Mouse (Mus musculus) neutrophil, adult 5-6 weeks (primary cell): ENCODE measurements at regions not wholly inside any gene's neighbourhood (a gene's known extent, or its start where the extent isn't known, plus 50 kb on each side); places are given as distances from the start of the nearest gene placed in this dataset.

ENCODE experiments used
- ATAC-seq: fragments of 151-379, 151-347 bp; 2 replicates; pipeline ENCODE4 v1.8.0; 2017; ENCODE audit warnings: mild to moderate bottlenecking, moderate TSS enrichment; ENCODE audit not compliant: insufficient number of reproducible peaks, poor library complexity, low FRiP score, severe bottlenecking; ENCODE audit errors: extremely low read depth

DNA sequence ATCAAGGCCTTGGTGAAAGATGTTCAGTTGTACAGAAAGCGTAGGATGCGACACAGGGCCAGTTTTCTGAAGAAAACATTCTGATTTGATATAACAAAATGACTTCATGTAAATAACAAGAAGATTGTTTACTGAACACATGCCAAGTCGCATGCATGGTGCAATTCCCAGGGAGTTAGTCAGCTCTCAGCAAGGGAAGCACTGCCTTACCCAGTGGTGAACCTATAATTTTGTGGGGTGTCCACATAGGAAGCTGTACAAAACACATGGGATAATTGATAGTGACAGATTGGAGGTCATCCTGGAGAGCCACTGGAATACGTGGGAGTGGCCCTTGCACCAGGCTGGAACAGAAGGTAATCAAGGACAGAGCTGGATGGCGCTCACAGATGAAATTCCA lies 79.0 kb upstream of the Krr1 start:
- ATAC-seq = no peak

DNA sequence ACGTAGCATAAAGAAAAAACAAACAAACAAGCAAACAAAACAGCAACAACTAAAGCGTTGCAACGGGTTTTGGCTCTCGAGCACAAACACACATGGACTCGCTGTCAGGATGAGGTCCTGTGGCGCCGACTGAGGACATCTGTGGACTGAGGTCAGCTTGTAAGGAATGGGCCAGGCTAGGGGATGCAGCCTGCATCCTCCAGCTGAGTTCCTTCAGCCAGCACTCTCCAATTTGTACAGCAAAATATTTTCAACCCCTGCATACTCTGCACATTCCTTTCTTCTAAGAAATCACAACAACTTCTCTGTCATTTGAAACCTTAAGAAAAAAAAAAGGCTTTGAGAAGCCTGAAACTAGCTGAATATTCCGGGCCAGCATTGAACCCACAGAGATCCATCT lies 78.5 kb upstream of the Krr1 start:
- no peak for ATAC-seq

DNA sequence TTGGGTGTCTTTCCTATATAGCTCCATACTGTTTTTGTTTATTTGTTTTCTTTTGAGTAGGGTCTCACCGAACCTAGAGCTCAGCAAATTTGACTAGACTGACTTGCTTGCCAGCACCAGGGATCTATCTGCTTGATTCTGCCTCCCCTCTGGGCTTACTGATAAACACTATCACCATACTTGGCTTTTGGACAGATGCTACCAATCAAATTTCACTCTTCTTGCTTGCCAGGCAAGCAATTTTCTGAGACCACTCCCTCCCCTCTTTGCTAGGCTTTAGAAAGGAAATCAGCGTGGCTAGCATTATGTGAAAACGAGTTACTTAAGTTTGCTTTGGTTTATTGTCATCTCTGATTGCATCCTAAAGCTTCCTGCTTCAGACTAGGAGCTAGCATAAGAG lies 75.1 kb upstream of the Krr1 start:
- no peak for ATAC-seq

DNA sequence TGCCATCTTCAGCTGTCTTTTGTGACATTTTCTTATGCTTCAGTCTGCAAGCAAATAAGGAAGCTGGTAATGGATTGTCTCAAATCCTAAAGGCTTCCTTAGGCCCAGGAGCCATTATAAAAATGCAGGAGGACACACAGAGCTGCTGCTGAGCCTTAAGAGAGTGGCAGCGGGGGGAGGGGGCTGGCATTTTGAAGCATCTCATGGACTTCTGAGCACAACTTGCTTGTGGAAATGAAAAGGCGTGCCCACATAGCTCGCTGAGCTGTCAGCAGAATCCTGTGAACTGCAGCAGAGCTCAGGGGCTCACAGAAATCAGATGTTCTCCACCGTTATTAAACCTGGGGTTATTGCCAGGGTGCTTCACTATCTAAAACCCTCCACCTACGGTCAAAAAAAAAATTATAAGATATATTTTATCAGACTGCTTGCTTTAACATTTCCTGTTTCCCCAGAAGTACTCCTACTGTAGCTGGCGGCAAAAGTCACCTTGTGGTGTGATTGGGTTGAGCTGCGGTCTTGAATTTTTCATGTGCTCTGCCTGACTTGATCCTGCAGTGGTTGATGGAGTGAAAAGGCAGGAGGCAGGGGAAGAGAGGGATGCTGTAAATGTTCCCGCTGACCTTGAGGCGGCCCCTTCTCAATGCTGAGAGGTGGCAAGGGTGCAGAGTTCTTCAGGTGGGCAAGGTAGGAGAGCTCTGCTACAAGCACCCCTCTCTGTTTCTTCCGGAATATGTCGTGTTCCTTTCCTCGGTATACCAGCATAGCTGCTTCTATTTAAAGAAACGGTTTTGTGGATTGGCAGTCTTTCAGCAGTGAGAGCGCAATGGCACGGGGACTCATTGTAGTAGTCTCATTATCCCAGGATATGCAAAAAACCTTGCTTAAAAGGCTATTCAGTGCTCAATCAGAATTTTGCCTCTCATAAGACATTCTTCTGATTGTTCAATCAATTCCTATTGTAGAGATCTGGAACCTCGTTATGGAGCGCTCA lies 71.4 kb upstream of the Krr1 start:
- no peak for ATAC-seq

DNA sequence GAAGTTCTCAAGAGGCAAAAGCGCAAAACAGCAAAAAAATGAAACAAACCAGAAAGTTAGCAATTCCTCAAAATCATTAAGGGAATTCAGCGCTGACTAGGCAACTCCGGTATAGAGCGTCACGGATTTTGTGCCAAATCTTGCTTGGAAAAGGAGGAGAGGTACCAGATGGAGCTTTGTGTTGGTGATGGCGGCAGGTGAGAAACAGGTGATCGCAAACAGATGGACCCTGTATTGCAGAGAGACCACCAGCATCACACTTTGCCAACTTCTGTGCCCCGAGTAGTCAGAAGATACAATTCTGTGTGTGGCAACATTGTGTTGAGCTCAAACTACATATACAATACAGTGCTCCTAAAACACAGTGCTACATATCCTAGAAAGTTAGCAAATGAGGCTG lies 68.5 kb upstream of the Krr1 start:
- ATAC-seq = no peak

DNA sequence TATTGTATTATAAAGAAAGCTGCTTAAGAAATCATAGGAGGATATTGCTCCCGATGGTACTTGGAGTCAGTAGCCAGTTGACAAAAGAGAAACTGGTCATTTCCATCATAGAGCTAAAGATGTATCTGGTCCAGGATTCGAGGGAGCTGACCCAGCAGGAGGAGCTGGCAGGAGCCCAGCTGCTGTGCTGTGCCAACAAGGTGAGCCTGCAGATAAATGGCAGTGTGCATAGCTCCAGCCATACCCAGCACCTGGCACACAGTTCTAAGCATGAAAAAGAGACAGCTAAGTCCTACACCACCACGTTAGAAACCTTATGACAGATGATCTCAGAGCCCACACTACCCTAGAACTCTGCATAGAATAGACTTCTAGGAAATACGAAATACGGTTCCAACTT lies 64.6 kb upstream of the Krr1 start:
- ATAC-seq = no peak

DNA sequence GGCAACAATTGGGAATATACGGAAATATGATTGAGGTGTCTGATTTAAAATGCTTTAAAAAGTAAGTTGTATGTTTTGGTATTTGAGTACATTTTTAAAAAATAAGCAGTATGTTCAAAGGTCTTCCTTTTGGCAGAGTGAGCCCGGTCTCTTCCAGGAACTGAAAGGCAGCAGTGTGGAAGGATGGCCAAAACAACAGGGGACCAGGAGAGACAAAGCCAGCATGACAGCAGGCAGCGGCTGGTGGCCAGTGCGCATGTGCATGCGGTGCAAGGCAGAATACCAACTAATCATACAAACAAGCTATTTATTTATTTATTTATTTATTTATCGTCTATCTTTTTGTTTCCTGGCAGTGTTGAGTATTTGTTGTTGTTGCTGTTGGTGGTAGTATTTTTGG lies 59.9 kb upstream of the Krr1 start:
- ATAC-seq = no peak

DNA sequence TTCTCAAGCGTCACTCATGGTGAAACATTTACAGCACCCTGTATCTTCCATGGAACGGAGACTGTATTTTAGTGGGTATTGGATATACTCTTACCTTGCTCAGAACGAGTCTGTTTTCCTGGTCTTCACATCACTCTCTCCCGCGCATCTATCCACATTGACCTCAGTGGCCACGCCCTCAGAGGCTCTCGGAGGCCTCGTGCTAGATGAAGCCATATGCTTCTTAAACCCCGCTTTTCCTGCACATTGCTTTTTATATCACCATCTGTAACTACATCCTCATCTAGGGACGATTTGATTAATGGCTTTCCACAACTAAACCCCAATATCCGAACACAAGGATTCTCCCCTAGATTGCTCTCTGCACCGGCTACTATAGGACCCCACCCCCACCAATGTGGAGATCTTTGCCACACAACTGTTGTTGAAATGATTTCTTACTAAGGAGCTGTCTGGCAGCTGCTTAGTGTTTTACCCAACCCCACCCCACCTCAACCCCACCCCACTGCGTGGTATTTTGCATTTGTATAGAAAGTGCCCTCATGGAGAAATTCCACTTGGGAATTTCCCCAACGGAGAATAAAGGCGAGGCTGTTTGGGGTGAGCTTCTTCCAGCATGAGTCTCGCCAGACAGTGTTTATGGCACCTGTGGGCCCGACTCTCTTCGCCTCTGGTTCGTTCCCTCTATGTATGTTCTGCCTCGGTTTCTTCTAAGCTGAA lies 59.2 kb upstream of the Krr1 start:
- no peak for ATAC-seq

DNA sequence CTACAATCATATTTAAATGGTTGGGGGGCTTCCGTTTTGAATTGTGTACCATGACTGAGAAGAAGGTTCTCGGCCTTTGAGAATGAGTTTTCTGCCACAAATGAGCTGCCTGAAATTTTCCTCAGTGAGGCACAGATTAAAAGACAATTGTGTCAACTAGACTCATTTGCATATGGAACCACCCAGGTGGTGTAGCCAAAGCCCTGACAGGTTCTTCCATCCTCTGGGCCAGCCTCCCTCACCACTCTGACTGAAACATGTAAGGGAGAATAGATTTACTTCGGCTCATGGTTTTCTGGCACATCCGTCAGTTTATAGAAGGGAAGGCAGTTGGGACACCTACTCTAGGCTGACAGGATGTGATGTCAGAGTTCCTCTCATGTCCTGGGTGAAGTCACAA lies 58.2 kb upstream of the Krr1 start:
- ATAC-seq = no peak

DNA sequence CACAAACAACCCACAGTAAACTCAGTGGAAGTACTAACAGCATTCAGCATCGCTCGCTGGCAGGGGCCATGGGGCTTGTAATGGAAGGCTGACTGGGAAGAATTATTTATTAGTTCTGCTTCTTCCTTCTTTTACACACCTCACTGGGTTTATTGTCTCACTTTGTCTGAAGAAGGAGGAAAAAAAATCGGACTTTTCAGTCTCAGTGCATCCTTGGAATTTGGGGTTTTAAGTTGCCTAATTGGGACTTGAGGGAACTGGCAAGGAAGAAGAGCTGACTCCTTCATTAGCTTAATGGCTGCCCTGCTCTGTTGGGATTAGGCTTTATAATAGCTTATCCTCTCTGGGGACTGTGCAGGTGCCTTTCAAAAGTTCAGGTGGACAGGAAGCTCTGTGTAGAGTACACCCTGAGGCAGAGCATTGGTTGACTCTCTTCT lies 54.4 kb upstream of the Krr1 start:
- no peak for ATAC-seq

DNA sequence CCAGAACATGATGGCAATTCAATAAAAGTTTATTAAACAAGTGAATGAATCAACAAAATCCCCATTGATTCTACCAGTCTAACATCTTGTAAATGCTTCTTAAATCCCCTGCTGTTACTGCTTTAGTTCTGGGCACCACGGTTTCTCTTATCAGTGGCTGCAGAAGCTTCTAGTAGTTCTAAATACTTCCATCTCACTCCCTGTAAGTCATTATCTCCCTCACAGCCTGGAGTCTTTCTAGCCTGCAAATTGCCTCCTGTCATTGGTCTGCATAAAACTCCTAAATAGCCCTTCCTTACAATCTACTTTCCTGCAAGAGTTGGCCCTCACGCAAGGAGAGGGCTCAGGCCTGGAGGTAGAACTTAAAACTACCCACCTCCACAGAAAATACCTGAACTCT lies 53.0 kb upstream of the Krr1 start:
- ATAC-seq = no peak

DNA sequence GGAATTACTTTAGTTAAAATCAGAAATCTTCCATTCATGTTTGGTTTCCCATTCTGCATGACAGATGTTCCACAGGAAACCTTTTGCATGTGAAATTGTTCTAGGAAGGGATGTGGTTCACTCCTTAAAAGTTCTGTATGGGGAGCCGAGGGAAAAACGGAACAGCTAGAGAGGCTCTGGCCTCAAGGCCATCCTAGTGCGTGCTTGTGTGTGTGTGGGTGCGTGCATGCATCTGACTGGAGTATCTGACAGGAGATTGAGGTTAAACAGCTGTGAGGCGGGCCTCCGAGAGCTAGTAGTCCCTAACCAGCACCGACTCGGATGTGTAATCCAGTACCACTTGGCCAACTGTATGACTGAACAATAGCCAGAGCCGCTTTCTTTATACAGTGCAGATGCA lies 51.0 kb upstream of the Krr1 start:
- ATAC-seq = no peak
